Mouse (Mus musculus) liver, postnatal 0 days (tissue): Measurements from ENCODE around the gene Cse1l. TPM values are rescaled to one million over a fixed set of nuclear protein-coding genes. Genes with fewer than 3 reads are reported as not detected.
A peak's percentile ranks its signal among the peaks of the same experiment; 100 is the strongest.

ENCODE experiments used
- ATAC-seq: fragments of 200-750 bp; cut with Nextera tagmentation; 2 replicates; pipeline ENCODE4 v1.8.0; 2017; ENCODE audit warnings: mild to moderate bottlenecking, moderate library complexity
- DNase-seq: peaks from one replicate; pipeline ENCODE4 v3.0.0-alpha.2; 2016
- H3K27ac ChIP-seq: fragments of 300-500 bp; sonication (generic); 2 replicates; pipeline ENCODE4 v1.5.1; 2014; ENCODE audit warnings: antibody characterized with exemption, moderate library complexity, mild to moderate bottlenecking, low read depth
- H3K27me3 ChIP-seq: fragments of 300-500 bp; sonication (generic); 2 replicates; pipeline ENCODE4 v1.6.1; 2014; ENCODE audit warnings: low read length, control low read depth, mixed read lengths; ENCODE audit not compliant: insufficient read depth
- H3K36me3 ChIP-seq: fragments of 300-500 bp; sonication (generic); replicated peaks from 2 replicates; pipeline ENCODE4 v1.6.1; 2014; ENCODE audit warnings: mild to moderate bottlenecking, control low read depth, low read length, moderate library complexity, mixed read lengths; ENCODE audit not compliant: insufficient read depth
- H3K4me1 ChIP-seq: fragments of 300-500 bp; sonication (generic); 2 replicates; pipeline ENCODE4 v1.6.1; 2014; ENCODE audit warnings: antibody characterized with exemption, mild to moderate bottlenecking, control low read depth; ENCODE audit not compliant: insufficient read depth
- H3K4me2 ChIP-seq: fragments of 300-500 bp; sonication (generic); 2 replicates; pipeline ENCODE4 v1.6.1; 2014; ENCODE audit warnings: low read depth, mild to moderate bottlenecking, low read length, moderate library complexity, mixed read lengths
- H3K4me3 ChIP-seq: fragments of 300-500 bp; sonication (generic); 2 replicates; pipeline ENCODE4 v1.5.1; 2014; ENCODE audit warnings: low read depth, low read length
- H3K9ac ChIP-seq: fragments of 300-500 bp; sonication (generic); replicated peaks from 2 replicates; pipeline ENCODE4 v1.6.1; 2014; ENCODE audit warnings: mild to moderate bottlenecking, moderate library complexity
- H3K9me3 ChIP-seq: fragments of 300-500 bp; sonication (generic); 2 replicates; pipeline ENCODE4 v1.6.1; 2016; ENCODE audit warnings: mild to moderate bottlenecking, control low read depth, low read length, mixed read lengths
- CTCF ChIP-seq: sonication (generic); IDR thresholded peaks from 2 replicates; pipeline ENCODE4 v1.5.1; 2016; ENCODE audit warnings: antibody characterized with exemption, low read depth
- EP300 ChIP-seq: IDR thresholded peaks from 2 replicates; pipeline ENCODE4 v1.6.1; 2016; ENCODE audit warnings: antibody characterized with exemption, low read depth, mild to moderate bottlenecking
- WGBS: fragments of 180-500 bp; shearing (Covaris S2); extraction: QIAGEN DNeasy Blood & Tissue Kit; methylation state at CpG from one replicate; pipeline ENCODE4 v1.1.7; 2014; ENCODE audit not compliant: insufficient replicate concordance; 5-methylcytosine and 5-hydroxymethylcytosine counted together
- polyA plus RNA-seq: library from polyadenylated mRNA; unstranded; fragments of >200 nt; fragmentation: Nextera tagmentation; extraction: Ambion mirVana; gene quantifications from 2 replicates; pipeline ENCODE4 v1.2.1, GENCODE M21; 2015

The Cse1l gene
- polyA plus RNA-seq, 1 experiment from 2014 or later = 23.3 TPM

GRCm38 (mm10) chr2:166870271-166870865, 35.5 kb upstream of the Cse1l start:
- H3K9ac ChIP-seq = no peak overlapping the region
- no peak overlapping the region for H3K4me3 ChIP-seq
- H3K27me3 ChIP-seq = no peaks in the 10 kb centered on the region
- 69% methylated on average over 20 of the region's 20 CpGs for WGBS
- TF ChIP-seq CTCF = no peak
- no peak for TF ChIP-seq EP300
- ATAC-seq (peak; percentile 43; the same call in 1 of the 2 replicates), DNase-seq (peak; percentile 35)
- H3K36me3 ChIP-seq = peaks cover 68% of the 10 kb centered on the region
- H3K4me2 ChIP-seq = no peak overlapping the region
- H3K4me1 ChIP-seq = no peaks in the 10 kb centered on the region
- H3K27ac ChIP-seq = 0 out of 2 replicates have a peak overlapping the region, but pooled peaks have one; percentile 16
- H3K9me3 ChIP-seq = no peaks in the 10 kb centered on the region

GRCm38 (mm10) chr2:166870899-166871298, 34.9 kb upstream of the Cse1l start:
- Histone ChIP-seq H3K9me3 (no peaks in the 10 kb centered on the region), H3K4me3 (no peak overlapping the region), H3K27ac (no peak overlapping the region), H3K36me3 (peaks cover 65% of the 10 kb centered on the region), H3K4me1 (no peaks in the 10 kb centered on the region), H3K4me2 (no peak overlapping the region), H3K27me3 (no peaks in the 10 kb centered on the region), H3K9ac (no peak overlapping the region)
- TF ChIP-seq CTCF = no peak
- no peak for TF ChIP-seq EP300
- DNase-seq = no peak
- WGBS = 72% methylated on average over 10 of the region's 10 CpGs
- peak; percentile 36; the same call in 1 of the 2 replicates for ATAC-seq

GRCm38 (mm10) chr2:166874675-166875280, 31.1 kb upstream of the Cse1l start:
- H3K9ac ChIP-seq = no peak overlapping the region
- no peaks in the 10 kb centered on the region for H3K27me3 ChIP-seq
- H3K4me3 ChIP-seq = no peak overlapping the region
- ATAC-seq (peak; percentile 43; the same call in 1 of the 2 replicates), DNase-seq (peak; percentile 30)
- no peak for TF ChIP-seq EP300
- no peak for TF ChIP-seq CTCF
- H3K4me2 ChIP-seq = no peak overlapping the region
- H3K27ac ChIP-seq = peak overlapping the region; percentile 53
- H3K9me3 ChIP-seq = no peaks in the 10 kb centered on the region
- H3K4me1 ChIP-seq = no peaks in the 10 kb centered on the region
- 70% methylated on average over 10 of the region's 10 CpGs for WGBS
- H3K36me3 ChIP-seq = peaks cover 60% of the 10 kb centered on the region

GRCm38 (mm10) chr2:166875561-166875960, 30.3 kb upstream of the Cse1l start:
- ATAC-seq (peak; percentile 49; the same call in 1 of the 2 replicates), DNase-seq (no peak)
- no peak for TF ChIP-seq EP300
- Histone ChIP-seq H3K9ac (no peak overlapping the region), H3K9me3 (no peaks in the 10 kb centered on the region), H3K27ac (peak overlapping the region; percentile 73), H3K27me3 (no peaks in the 10 kb centered on the region), H3K4me2 (no peak overlapping the region), H3K4me3 (no peak overlapping the region), H3K4me1 (no peaks in the 10 kb centered on the region), H3K36me3 (peaks cover 62% of the 10 kb centered on the region)
- 79% methylated on average over 6 of the region's 6 CpGs for WGBS

- Histone ChIP-seq H3K4me2 (no peak overlapping the region), H3K27ac (peak overlapping the region; percentile 73; the same call in 1 of the 2 replicates), H3K36me3 (peaks cover 59% of the 10 kb centered on the region), H3K27me3 (no peaks in the 10 kb centered on the region), H3K4me3 (no peak overlapping the region), H3K9me3 (no peaks in the 10 kb centered on the region), H3K9ac (no peak overlapping the region), H3K4me1 (no peaks in the 10 kb centered on the region)
- DNase-seq (no peak), ATAC-seq (no peak)
- 83% methylated on average over 10 of the region's 10 CpGs for WGBS
- TF ChIP-seq EP300 = no peak
- no peak for TF ChIP-seq CTCF
These were observed 29.5 kb upstream of the Cse1l start for GRCm38 (mm10) chr2:166876331-166876730.

GRCm38 (mm10) chr2:166885066-166885465, 20.8 kb upstream of the Cse1l start:
- Histone ChIP-seq H3K4me3 (no peak overlapping the region), H3K4me1 (no peaks in the 10 kb centered on the region), H3K27ac (no peak overlapping the region), H3K4me2 (no peak overlapping the region), H3K36me3 (peaks cover 30% of the 10 kb centered on the region), H3K27me3 (no peaks in the 10 kb centered on the region), H3K9me3 (no peaks in the 10 kb centered on the region), H3K9ac (no peak overlapping the region)
- DNase-seq (no peak), ATAC-seq (no peak)
- WGBS = 84% methylated on average over 7 of the region's 7 CpGs
- no peak for TF ChIP-seq EP300
- no peak for TF ChIP-seq CTCF
